Mouse (Mus musculus) ES-CJ7 (cell line): ENCODE measurements at regions not wholly inside any gene's neighbourhood (a gene's known extent, or its start where the extent isn't known, plus 50 kb on each side); places are given as distances from the start of the nearest gene placed in this dataset.

Source experiments
- DNase-seq: peaks from one replicate; pipeline ENCODE4 v3.0.0; 2011; ENCODE audit warnings: low read depth, low spot score

DNA sequence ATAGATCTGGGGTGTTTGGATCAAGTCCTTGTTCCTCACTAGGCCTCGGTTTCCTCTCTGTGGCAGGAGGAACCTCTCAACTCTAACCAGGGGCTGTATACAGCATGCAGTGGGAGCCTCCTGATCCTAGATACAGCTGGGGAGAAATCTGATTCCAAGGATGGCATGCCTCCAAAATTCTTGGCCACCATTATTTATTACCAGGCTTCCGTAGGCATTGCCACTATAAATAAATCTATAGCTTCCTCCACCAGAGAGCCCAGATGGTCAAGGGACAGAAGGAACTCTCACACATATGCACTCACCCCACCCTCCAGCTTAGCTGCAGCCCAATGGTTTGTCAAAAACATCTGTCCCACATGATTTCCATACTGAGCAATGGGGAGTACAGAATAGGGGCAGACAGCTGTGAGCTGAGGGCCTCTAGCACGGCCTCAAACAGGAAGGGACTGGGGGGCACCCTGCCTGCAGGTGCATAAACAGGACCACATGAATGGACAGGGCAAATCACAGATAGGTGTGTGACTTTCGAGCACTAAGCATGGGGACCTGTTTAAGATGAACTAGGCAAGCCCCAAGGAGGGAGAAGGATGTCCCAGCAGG lies 100.8 kb upstream of the Mgme1 start:
- DNase-seq: no peak

DNA sequence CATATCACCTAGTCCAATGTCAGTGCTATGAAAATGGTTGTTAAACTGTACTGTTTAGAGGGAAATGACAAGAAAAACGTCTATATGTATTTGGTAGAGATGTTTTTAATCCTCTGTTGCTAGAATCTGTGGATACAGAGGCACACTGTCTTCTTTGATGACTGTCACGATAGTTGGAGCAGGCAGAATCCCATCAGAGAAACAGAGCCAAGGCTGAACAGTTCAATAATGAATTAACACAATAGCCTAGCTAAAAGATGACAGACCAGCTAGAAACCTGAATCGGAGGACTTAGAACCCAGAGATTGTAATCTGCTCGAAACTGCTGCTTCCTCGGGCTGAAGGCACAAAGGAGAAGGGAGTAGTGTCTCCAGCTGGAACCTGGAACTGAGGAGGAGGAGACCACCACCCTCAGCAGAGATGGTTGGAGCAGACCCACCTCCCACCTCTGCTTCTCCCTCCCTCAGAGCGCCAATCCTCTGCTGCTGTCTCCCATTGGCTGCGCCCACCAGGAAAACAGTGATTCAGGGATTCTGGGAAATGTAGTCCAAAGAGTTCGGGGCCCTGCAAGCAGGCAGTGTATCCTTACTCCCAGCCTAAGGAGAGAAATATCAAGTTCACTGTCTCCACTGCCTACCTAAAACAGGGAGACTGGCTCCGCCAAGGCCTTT lies 98.2 kb upstream of the Mgme1 start:
- peak; percentile 53 for DNase-seq

DNA sequence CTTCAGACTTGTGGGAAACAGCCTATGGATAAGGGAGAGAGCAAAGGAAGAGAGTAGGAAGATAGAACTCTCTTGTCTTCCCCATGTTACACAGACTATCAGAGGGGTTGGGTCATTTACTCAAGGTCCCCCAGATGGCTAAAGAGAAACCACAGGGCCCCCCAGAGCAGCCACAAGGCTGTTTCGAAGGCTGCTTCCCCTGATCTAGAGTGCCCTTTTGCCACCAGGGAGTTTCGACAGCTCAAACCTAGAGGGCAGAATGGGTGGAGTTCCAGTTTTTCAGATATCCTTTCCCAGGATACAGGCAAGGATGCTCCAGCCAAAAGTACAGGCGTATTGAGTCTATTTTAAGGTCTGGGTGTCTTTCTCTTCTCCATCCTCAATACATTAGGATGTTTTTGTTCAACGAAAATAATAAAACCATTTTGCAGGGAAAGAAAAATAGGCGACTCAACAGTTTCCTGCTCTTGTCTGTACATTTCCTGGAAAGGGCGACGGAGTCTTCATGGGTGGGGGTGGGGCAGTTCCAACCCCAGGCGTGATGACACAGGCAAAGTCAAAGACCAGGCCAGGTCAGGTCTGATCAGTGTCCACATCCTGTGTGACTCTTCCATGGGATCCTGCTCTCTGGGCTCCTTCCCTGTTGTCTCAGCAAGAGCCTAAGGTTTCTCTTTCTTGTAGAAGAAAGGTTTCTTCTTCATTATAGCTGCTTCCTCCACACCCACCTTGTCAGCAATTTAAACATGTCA lies 96.9 kb upstream of the Mgme1 start:
- DNase-seq: no peak

DNA sequence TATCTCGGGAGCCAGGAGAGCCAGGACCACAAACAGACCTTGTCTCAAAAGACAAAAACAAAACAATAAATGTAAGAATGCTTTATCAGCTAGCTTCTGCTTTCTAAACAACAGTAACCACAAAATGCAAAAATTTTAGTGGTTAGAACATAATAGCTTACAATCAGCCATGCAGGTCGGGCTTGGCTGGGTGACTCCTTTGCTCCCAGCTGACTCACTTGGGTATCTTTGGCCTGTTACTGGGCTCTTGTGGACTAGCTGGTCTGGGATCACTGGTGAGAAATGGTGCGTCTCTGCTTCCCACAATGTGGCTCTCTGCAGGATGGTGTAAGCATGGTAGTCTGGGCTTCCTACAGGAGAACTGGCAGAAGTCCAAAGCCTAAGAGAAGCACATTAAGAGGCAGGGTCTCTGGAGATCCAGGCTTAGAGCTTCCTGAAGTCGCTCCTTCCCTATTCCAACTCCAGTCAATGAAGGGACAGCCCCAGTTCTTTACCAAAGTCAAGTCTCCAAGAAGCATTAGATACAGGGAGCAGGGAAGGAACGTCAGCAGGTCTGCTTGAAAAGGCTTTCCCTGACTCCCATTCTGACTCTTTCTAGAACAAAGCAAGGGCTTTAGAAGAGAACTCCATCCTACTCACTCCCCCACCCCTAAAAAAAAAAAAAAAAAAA lies 96.0 kb upstream of the Mgme1 start:
- no peak for DNase-seq

DNA sequence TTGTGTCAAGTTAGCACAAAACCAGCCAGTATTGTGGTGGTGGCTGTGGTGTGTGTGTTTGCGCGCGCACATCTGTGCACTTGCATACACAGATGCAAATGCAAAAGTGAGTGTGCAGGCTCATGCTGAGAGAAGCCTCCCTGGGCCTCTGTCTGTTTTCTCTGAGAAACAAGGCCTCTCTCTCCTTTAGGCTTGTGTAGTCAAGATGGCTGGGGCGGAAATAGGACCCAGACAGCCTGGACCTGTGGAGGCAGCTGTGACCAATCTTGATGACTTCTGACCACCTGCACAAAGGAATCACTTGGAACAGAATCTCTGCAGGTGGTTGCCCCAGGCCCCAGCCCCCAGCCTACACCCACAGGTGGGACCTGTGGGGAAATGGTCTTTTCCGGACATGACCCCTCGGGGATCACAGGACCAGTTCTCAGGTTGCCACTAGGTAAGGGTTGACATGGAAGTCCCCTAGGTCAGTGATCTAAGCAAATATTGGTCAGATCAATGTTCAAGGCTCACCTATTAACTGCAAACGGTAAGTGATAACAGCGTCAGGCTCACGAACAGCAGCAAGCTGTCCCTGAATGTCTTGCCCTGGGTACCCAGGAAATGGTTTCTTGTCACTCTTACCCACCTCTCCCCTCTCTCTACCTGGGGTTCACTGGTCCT lies 93.8 kb upstream of the Mgme1 start:
- no peak for DNase-seq

DNA sequence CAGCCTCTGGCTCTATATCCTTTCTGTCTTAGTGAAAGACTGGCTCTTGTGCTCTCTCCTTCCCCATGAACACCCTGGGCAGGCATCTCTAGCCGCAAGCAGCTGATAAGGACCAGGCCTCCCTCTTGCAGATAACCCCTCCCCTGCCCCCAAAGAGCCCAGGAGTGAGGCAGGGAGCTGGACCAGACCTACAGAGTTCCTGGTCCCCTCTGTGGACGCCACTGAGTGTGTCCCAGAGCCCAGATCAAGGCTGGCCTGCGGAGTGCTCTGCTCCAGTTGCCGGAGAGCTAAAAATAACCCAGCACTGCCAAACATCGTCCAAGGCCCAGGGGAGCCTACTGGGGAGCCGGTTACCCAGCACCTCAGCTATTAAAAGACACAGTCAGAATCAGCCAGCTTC lies 93.2 kb upstream of the Mgme1 start:
- DNase-seq: no peak

DNA sequence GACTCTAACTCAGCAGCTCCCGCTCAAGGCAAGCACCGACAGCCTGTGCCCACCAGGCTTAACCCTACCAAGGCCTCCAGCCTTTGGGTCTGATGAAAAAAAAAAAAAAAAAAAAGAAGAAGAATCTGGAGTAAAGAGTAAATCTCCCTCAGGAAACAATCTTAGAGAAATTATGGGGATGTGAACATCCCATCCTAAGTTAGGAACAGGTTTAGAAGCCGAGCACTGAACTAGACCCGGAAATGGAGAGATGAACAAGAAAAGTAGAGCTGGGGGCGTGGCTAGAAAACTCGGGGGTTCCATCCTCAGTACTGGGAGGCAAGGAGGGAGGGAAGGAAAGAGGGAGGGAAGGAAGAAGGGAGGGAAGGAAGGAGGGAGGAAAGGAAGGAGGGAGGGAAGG lies 92.5 kb upstream of the Mgme1 start:
- no peak for DNase-seq

DNA sequence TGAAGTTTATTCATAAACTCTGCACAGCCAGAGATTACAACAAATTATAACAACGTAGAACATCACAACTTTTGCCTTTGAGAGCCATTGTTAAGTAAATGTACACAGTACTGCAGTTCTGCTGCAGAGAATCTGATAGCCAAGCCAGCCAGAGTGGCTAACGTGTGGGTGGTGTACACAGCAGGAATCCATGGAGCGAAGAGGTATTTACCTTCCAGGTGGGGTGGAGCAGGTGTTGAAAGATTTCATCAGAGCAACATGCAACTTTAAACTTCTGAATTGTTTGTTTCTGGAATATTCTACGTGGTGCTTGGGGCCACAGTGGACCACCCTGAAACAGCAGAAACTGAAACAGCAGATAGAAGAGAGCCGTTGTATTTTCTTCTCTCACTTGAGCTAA lies 88.4 kb upstream of the Mgme1 start:
- no peak for DNase-seq

DNA sequence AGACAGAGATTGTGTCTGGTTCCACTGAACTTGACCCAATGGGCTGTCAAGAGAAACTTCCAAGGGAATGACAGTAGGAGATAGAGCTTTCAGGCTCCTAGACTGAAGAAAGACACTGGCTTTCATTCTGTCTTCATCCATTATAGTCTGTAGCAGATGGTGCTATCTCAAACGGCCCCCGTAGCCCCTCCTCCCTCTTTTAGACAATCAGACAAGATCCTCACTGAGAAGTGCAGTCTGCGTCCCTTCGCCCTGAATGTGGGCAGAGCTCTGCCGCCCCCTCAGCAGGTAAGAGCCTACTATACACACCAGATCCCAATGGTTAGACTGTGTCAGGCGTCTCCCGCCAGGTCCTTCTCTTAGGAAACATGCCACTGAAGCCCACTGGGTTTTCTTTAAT lies 87.9 kb upstream of the Mgme1 start:
- DNase-seq: no peak

DNA sequence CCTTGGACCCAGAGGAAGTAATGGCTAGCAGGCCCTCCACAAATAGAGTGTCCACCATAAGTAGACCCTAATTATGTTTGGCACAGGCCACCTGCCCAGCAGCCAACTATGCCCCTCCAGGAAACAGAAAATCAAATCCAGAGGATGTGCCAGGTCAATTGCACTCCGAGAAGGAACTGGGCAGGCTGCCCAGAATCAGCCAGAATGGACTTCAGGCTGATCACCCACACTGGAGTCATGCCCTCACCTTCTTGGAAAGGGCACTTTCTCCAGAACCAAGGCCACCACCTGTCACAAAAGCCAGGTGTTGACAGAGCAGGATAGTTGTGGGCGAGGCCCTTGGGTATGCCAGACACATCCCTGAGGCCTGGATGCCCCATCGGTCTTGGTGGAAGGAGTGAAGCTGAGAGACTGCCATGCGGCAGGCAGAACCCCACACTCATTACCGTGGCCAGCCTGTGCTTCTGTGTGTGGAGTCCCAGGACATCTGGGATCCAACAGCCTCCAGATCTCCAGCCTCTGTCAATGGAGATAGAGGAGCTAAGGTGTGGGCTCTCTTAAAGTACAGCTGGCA lies 87.0 kb upstream of the Mgme1 start:
- no peak for DNase-seq

DNA sequence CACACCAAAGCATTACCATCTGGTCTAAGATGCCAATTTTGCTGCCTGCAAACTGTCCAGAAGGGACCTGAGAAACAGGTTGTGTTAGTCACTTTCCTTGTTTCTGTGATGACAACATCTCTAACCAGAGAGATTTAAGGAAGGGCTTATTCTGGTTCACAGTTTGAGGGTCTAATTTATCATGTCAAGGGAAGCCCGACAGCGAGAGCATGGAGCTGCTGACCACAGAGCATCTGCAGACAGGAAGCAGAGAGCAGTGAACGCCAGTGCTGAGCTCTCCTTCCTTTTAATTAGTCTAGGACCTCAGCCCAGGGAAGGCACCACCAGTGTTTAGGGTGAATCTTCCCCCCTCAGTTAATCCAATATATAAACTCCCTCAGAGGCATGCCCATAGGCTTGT lies 85.3 kb upstream of the Mgme1 start:
- no peak for DNase-seq

DNA sequence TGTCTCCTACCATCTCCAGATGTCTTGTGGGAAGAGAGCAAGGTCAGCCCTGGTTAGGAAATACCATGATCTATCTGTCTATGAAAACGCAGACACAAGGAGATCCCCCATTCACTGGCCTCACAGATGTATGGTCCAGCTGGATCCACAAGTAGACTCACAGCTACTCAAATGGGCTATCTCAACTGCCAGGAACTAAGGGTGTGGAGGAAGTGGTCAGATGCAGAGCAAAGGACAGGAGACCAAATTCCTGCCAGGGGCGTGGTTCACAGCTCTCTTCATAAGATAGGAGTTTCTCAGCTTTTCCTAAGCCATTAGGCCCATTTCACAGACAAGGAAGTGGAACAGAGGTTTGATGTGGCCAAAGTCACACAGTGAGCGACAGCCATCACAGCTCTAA lies 84.0 kb upstream of the Mgme1 start:
- DNase-seq: no peak

DNA sequence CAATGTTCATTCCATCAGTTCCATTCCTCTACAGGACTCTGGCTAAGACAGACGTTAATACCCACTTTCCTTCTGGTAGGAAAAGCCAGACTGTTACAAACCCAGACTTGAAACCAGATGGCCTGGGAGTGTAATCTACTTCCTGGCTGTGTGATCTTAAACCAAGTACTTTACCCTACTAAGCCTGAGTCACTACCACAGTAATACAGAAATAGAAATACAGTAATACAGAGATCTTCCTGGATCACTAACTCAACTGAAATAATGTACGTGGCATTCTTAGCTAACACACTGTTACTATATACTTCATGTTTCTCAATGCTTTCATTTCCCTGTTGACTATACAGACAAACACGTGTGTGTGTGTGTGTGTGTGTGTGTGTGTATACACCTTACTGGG lies 82.4 kb upstream of the Mgme1 start:
- DNase-seq: no peak

DNA sequence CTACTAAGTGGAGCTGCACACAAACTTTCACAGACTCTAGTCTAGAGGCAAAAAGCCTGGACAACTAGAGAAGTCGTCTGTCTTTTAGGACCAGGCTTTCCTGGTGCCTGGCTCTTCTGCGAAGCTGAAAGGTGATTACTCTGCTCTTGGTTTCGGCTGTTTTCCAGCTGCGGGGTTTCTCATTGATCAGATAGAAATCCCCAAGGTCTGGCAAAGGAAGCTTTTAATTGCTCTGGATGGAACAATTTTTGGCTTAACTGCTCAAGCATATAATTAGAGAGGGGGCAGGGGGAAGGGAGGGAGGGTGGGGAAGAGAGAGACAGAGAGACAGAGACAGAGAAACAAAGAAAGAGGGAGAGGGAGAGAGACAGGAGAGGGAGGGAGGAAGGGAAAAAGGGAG lies 82.0 kb upstream of the Mgme1 start:
- no peak for DNase-seq

DNA sequence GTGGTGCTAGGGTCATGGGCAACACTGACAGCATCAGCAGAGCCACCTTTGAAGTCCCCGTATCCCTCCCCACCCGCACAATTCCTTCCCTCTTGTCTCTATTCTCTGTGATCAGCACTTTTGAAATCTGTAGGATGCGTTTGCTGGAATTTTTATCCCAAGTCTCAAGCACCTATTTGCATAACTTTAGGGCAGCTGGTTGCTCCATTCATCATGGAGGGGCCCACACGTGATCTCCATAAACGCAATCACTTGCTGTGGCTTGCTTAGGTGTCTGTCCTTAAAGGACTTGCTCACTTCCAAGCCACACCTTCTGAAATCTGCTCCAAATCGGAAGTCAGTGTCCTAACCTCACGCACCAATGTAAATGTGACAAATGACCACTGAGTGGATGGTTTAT lies 80.7 kb upstream of the Mgme1 start:
- peak; percentile 21 for DNase-seq

DNA sequence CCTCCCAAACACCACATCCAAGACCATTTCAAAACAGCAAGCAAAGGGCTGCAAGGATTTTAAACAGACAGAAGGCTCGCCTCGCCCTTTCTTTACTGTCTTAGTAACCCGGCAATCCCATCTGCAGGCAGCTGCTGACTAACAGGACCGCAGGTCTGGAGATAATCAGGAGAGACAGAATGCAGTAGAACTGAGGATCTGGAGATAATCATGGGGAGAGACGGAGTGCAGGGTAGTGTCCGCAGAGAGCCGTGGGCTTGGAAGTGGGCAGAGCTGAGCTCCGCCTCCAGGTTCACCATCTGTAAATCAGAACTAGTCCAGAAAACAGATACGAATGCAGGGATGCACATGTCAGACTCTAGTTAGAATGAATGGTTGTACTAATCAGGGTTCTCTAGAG lies 79.4 kb upstream of the Mgme1 start:
- DNase-seq: peak; percentile 17

DNA sequence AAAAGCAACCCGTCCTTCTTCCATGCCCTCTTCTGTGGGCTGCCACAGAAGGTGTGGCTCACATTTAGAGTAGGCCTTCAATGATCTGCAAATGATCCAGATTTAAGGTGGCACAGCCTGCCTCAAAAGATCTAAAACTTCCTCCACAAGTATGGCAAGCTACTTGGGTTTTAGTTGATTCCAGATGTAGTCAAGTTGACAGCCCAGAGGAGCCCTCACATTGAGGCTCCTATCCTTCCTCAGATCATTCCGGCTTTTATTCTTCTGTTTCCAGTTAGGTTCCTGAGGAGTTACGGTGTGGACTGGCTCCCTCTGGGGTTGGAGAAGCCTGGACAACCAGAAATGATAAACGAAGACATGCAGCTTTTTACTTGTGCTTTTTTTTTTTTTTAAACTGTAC lies 78.8 kb upstream of the Mgme1 start:
- no peak for DNase-seq

DNA sequence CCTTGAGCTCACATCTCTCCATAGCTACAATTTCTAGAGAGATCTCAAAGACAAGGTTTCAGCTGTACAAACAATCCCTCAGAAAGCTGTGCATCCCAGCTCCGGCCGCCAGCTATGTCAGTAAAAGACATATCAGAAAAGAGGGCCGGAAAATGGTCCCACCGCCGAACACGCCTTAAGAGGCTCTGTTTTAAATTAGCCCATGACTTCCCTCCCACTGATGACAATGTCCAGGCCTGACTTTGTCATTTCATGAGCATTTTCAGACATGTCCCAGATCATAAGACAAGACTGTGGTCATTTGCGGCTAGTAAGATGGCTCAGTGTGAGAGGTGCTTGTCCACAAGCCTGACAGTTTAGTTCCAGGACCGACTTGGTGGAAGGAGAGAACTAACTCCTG lies 78.0 kb upstream of the Mgme1 start:
- DNase-seq: no peak

DNA sequence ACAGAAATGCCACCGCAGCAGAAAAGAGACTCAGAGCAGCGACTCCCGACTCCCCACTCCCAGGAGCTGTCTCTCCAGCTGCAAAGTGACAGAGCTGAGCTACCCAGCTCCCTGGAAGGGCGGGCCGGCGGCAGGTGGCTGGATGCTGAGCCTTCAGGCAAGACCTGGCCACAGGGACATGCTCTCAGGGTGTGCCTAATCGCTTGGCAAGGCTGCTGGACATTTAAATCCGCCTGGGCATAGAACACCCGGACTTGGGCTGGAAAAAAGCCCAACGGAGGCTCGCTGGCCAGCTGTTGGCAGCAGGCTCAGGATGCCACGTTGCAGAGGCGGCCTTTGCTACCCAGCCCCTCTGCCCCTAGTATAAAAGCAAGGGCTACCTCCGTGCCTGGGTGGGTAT lies 74.6 kb upstream of the Mgme1 start:
- DNase-seq: no peak

DNA sequence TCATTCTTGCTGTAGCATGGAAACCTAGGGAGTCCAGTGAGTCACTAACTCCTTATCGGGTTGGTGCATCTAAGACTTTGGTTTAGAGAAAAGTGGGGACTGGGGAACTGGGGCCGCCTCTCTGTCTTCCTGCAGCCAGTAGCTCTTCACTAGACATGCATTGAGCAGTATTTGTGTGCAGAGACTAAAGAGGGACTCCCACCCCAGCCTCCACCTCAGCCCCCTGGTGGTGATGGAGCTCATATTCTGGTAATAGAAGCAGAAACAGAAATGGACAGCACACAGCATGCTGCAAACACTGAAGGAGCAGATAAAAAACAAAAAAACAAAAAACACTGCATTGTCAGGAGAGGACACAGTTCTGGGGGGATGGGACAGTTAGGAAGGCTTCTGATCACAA lies 73.3 kb upstream of the Mgme1 start:
- peak; percentile 25 for DNase-seq

DNA sequence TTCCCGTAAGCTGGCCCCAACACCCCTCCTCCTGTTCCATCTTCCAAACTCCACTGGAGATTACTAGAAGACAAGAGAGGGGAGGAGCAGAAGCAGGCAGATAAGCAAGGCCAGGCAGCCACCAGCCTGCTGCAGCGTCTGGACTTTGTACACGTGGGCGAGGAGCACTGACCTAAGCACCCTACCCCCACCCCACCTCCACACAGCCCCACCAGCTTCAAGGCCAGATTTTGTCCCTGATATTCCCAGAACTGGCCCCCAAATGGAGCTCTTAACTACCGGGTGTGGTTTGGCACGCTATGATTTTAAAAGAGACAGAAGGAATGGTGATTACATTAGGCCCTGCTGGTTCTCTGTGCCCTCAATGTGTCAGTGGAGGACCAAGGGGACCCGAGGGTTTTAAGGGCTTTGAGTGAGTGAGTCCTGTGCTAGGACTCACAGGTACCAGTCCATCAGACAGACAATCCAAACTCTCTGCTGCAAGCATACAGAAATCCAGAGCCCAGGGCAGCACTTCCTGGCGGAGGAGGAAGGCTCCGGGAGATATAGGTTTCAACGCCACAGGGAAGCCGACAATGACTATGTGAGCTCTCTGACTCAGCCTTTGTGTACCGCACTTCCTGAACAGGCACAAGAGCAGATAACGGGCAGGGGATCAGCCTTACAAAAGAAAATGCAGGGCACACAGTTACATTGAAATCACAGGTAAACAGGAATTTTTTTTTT lies 72.0 kb upstream of the Mgme1 start:
- DNase-seq: no peak
